Mouse (Mus musculus) midbrain, embryonic 12.5 days (tissue): ENCODE data around the gene Duox2. TPM values are rescaled to one million over a fixed set of nuclear protein-coding genes. Genes with fewer than 3 reads are reported as not detected.
"Not testable (repeated sequence)": the region's sequence is repeated elsewhere in the genome, so short reads cannot be mapped to it uniquely, and the experiment has no call there.

Experiments
- ATAC-seq: fragments of 200-750 bp; cut with Nextera tagmentation; 2 replicates; pipeline ENCODE4 v1.8.0; 2017; ENCODE audit warnings: low read depth, moderate TSS enrichment, moderate library complexity; ENCODE audit not compliant: low FRiP score
- H3K27ac ChIP-seq: fragments of 300-500 bp; sonication (generic); replicated peaks from 2 replicates; pipeline ENCODE4 v1.5.1; 2016; ENCODE audit warnings: mild to moderate bottlenecking
- H3K27me3 ChIP-seq: fragments of 300-500 bp; sonication (generic); 2 replicates; pipeline ENCODE4 v1.6.1; 2016; ENCODE audit warnings: mild to moderate bottlenecking
- H3K36me3 ChIP-seq: fragments of 300-500 bp; sonication (generic); 2 replicates; pipeline ENCODE4 v1.6.1; 2016
- H3K4me1 ChIP-seq: fragments of 300-500 bp; sonication (generic); 2 replicates; pipeline ENCODE4 v1.6.1; 2016
- H3K4me2 ChIP-seq: fragments of 300-500 bp; sonication (generic); replicated peaks from 2 replicates; pipeline ENCODE4 v1.6.1; 2016; ENCODE audit warnings: mild to moderate bottlenecking, moderate library complexity
- H3K4me3 ChIP-seq: fragments of 300-500 bp; sonication (generic); 2 replicates; pipeline ENCODE4 v1.5.1; 2016; ENCODE audit warnings: mild to moderate bottlenecking
- H3K9ac ChIP-seq: fragments of 300-500 bp; sonication (generic); replicated peaks from 2 replicates; pipeline ENCODE4 v1.6.1; 2016; ENCODE audit warnings: mild to moderate bottlenecking, moderate library complexity
- H3K9me3 ChIP-seq: fragments of 300-500 bp; sonication (generic); 2 replicates; pipeline ENCODE4 v1.6.1; 2016; ENCODE audit warnings: mild to moderate bottlenecking
- WGBS: fragments of 180-500 bp; shearing (Covaris S2); methylation state at CpG from one replicate; pipeline ENCODE4 v1.1.7; 2016; 5-methylcytosine and 5-hydroxymethylcytosine counted together
- polyA plus RNA-seq: library from polyadenylated mRNA; unstranded; fragments of >200 nt; fragmentation: Nextera tagmentation; extraction: Ambion mirVana; gene quantifications from 2 replicates; pipeline ENCODE4 v1.2.1, GENCODE M21; 2016

Duox2 gene
- polyA plus RNA-seq: not detected in 2 replicates

DNA sequence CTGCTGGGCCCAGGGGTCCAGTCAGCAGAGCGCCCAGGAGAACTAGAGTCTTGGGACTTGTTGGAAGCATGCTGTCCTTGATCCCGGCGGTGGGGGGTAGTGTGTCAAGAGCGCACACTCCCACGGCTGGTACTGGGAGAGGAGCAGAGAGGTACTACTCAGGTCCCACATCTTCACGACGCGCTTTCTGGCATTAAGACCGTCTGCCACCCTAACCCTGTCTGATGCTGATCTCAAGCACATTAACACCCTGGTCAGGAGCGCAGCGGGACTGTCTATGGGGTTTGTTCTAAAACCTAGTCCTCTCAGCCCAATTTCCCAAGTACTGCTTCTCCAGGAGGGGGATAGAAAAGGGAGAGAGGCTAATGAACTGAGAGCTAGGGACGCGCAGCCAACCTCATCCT, at the start of gene Duox2:
TSS of gene Duox2 (minus strand) at position 354 of the 404 bp plus-strand sequence.
- WGBS: under 1% methylated on average over 13 of the region's 13 CpGs
- H3K9me3 ChIP-seq: no peaks in the 10 kb centered on the region
- H3K4me3 ChIP-seq: peak within 1 kb of the TSS; percentile 28
- H3K4me1 ChIP-seq: peaks cover 41% of the 10 kb centered on the region
- H3K27ac ChIP-seq: no peak within 1 kb of the TSS
- peaks cover 100% of the 10 kb centered on the region for H3K27me3 ChIP-seq
- peak within 1 kb of the TSS; percentile 47 for H3K4me2 ChIP-seq
- H3K9ac ChIP-seq: no peak within 1 kb of the TSS
- no peak for ATAC-seq
- H3K36me3 ChIP-seq: no peaks in the 10 kb centered on the region

DNA sequence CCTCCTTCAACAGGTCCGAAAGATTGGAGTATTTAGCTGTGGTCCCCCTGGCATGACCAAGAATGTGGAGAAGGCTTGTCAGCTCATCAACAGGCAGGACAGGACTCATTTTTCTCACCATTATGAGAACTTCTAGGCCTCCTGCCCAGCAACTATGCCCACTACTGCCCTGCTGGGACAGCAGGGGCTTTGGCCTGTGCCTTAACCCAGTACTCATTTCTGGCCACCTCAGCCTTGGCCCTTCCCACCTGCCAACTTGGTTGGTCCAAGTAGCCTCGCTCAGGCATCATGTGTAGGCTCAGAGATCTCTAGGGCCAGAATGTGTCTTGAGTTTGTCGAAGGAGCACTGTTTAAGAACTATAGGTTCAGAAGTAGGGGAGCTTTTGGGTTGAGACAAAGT, 49.0 kb upstream of the Duox2 start:
- Histone ChIP-seq H3K4me3 (no peak overlapping the region), H3K27me3 (no peaks in the 10 kb centered on the region), H3K9ac (no peak overlapping the region), H3K27ac (no peak overlapping the region), H3K4me2 (no peak overlapping the region), H3K9me3 (no peaks in the 10 kb centered on the region), H3K36me3 (no peaks in the 10 kb centered on the region), H3K4me1 (peaks cover 33% of the 10 kb centered on the region)
- 93% methylated on average over 3 of the region's 3 CpGs for WGBS
- no peak for ATAC-seq

DNA sequence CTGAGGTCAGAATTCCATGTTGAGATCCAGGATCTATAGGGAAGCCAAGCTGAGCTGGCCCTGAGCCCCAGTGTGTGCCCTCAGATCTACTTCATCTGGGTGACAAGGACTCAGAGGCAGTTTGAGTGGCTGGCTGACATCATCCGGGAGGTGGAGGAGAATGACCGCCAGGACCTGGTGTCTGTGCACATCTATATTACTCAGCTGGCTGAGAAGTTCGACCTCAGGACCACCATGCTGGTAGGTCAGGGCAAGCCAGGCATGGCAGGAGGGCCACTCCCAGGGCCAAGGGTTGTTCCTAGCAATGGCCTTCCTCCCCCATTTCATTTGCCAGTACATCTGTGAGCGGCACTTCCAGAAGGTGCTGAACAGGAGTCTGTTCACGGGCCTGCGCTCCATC, 47.9 kb upstream of the Duox2 start:
- not testable (repeated sequence) for H3K36me3 ChIP-seq, H3K9me3 ChIP-seq, H3K4me2 ChIP-seq, ATAC-seq, H3K4me3 ChIP-seq, H3K27me3 ChIP-seq, H3K9ac ChIP-seq, H3K27ac ChIP-seq
- peaks cover 22% of the 10 kb centered on the region for H3K4me1 ChIP-seq
- 86% methylated on average over 6 of the region's 6 CpGs for WGBS

DNA sequence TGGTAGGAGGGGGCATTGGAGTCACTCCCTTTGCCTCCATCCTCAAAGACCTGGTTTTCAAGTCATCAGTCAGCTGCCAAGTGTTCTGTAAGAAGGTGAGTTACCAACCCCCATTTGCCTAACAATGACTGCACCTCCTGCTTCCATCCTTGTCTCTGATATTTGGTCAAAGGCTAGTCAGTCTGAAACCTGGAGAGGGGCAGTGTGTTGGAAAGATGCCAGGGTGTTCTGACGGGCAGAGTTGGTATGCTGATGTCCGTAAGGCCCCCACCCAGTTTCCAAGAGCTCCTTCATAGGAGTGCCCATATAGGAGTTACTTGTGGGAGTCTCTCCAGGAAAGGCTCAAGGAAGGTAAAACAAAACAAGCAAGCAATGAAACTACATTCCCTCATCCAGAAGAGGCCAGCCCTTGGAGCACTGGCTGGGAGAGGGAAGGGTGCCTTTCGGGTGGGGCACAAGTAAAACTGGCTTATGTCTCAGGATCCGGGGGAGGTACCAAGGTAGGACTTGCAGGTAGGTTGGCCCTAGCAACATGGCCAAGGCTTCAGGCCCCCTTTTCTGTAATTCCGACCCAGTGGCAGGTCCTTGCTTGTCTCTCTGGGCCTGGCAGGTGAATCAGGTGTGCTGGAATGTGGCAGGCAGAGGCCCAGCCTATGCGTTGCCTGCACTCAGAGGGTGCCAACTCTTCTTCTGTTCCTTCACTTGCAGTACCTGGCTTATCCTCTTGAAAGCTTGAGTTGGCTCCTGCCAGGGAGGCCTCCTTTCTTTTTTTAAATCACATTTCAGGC, 47.1 kb upstream of the Duox2 start:
- Histone ChIP-seq H3K9me3 (no peaks in the 10 kb centered on the region), H3K27me3 (no peaks in the 10 kb centered on the region), H3K36me3 (no peaks in the 10 kb centered on the region), H3K27ac (no peak overlapping the region), H3K9ac (no peak overlapping the region), H3K4me2 (no peak overlapping the region), H3K4me3 (no peak overlapping the region), H3K4me1 (peaks cover 19% of the 10 kb centered on the region)
- 78% methylated on average over 6 of the region's 6 CpGs for WGBS
- ATAC-seq: no peak

DNA sequence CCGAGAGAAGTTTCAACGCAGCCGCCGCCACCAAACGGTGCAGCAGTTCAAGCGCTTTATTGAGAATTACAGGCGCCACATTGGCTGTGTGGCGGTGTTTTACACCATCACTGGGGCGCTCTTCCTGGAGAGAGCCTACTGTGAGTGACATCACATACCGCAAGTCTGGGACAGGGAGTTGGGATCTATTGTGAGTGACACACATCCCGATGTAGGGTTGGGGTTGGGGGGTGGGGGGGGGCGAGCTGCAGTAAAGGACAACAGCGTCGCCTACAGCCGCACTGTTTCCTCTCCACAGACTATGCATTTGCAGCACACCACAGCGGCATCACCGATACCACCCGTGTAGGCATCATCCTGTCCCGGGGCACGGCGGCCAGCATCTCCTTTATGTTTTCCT, 39.0 kb upstream of the Duox2 start:
- no peaks in the 10 kb centered on the region for H3K9me3 ChIP-seq
- H3K9ac ChIP-seq: no peak overlapping the region
- H3K4me2 ChIP-seq: peak overlapping the region; percentile 38
- H3K27me3 ChIP-seq: peaks cover 20% of the 10 kb centered on the region
- H3K36me3 ChIP-seq: no peaks in the 10 kb centered on the region
- WGBS: 70% methylated on average over 21 of the region's 21 CpGs
- H3K4me1 ChIP-seq: no peaks in the 10 kb centered on the region
- H3K27ac ChIP-seq: no peak overlapping the region
- peak overlapping the region; percentile 14; the same call in 1 of the 2 replicates for H3K4me3 ChIP-seq
- ATAC-seq: peak; percentile 52; the same call in 1 of the 2 replicates

DNA sequence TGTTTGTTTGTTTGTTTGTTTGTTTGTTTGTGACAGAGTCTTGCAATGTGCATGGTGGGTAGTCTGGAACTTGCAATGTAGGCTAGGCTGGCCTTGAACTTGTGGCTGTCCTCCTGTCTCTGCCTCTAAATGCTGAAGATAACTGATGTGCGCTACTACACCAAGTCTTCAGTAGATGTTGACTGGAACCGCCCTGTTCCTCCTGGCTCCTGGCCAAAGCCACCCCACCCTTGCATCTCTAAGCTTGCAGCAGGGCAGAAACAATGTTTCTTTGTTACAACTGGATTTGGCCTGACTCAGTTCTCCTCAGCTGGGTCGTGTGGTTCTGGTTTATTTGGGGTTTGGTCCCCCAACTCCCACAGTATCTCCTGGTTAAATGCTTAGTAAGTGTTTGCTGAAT, 35.9 kb upstream of the Duox2 start:
- no peak overlapping the region for H3K4me2 ChIP-seq
- no peaks in the 10 kb centered on the region for H3K4me1 ChIP-seq
- H3K9ac ChIP-seq: no peak overlapping the region
- no peaks in the 10 kb centered on the region for H3K9me3 ChIP-seq
- no peak overlapping the region for H3K27ac ChIP-seq
- no peak for ATAC-seq
- peaks cover 20% of the 10 kb centered on the region for H3K27me3 ChIP-seq
- no peaks in the 10 kb centered on the region for H3K36me3 ChIP-seq
- WGBS: 72% methylated on average over 3 of the region's 3 CpGs
- H3K4me3 ChIP-seq: no peak overlapping the region

DNA sequence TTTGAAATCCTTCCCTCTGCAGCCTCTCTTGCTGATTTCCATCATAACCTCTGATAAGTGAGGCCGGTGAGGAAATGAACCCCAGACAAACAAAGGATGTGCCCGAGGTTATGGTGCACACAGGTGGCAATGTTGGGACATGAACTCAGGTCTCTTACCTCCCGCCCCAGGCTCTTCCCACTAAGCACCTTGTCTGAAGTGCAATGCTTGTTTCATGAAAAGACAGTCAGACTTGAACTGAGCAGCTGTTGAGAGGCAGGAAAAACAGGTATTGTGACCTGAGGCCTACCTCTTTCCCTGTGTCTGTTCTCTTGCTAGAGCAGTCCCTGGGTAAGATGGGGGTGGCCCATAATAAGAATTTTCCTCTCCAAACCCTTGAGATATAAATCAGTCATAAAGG, 34.0 kb upstream of the Duox2 start:
- no peaks in the 10 kb centered on the region for H3K4me1 ChIP-seq
- H3K9me3 ChIP-seq: no peaks in the 10 kb centered on the region
- no peak overlapping the region for H3K27ac ChIP-seq
- H3K4me2 ChIP-seq: no peak overlapping the region
- H3K9ac ChIP-seq: no peak overlapping the region
- H3K36me3 ChIP-seq: no peaks in the 10 kb centered on the region
- ATAC-seq: no peak
- H3K4me3 ChIP-seq: no peak overlapping the region
- H3K27me3 ChIP-seq: peaks cover 13% of the 10 kb centered on the region; the same call in 1 of the 2 replicates
- WGBS: 87% methylated on average over 3 of the region's 3 CpGs

DNA sequence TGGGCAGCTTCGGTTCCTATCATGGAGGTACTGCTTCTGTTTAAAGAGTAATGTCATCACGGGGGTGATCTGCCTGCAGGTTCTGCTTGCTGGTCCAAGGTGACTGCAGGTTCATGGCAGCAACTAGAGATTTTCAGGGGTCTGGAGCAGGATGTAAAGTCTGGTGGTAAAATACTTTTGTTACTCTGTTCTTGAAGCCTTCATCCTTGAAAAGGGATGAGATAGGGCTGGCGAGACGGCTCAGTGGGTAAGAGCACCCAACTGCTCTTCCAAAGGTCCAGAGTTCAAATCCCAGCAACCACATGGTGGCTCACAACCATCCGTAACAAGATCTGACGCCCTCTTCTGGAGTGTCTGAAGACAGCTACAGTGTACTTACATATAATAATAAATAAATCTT, 32.1 kb upstream of the Duox2 start:
- 84% methylated on average over 6 of the region's 6 CpGs for WGBS
- not testable (repeated sequence) for H3K27me3 ChIP-seq, H3K4me1 ChIP-seq, H3K36me3 ChIP-seq, H3K9me3 ChIP-seq, H3K9ac ChIP-seq, ATAC-seq, H3K27ac ChIP-seq, H3K4me2 ChIP-seq, H3K4me3 ChIP-seq

DNA sequence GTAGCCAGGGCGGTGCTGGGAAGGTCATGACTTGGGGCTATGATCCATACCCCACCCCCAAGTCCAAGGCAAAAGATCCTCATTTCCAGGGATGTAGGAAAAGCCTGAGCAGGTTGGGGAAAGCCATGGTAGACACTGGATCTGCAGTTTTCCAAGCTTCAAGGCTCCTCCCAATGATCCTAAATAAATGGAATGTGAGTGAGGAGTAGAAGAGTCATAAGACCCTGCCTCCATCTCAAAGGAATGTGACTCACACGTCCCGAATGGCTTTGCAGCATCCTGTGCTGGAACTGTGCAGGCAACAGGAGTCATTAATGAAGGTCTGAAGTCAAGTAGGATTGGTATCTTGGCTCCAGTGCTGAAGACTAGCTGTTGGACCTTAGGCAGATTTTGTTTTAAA, 29.7 kb upstream of the Duox2 start:
- Histone ChIP-seq H3K9ac (no peak overlapping the region), H3K4me1 (no peaks in the 10 kb centered on the region), H3K4me2 (no peak overlapping the region), H3K27me3 (no peaks in the 10 kb centered on the region), H3K27ac (no peak overlapping the region), H3K9me3 (no peaks in the 10 kb centered on the region), H3K4me3 (no peak overlapping the region), H3K36me3 (no peaks in the 10 kb centered on the region)
- no peak for ATAC-seq
- WGBS: 72% methylated on average over 3 of the region's 3 CpGs

DNA sequence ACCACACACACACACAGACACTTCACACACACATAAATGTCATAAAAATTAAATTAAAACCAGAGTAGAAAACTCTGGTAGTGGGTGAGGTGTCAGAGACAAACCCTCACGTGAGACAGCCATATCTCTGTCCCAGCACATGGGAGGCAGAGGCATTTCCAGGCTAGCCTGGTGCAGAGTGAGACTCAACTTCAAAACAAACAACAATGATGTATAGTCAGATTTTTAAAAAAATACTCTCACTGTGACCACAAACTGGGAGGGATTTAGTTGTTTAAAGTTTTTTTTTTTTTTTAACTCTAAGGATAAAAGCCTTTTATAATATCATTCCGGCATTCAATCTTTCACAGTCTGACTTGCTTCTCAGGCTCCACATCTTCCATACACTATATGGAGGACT, 27.1 kb upstream of the Duox2 start:
- Histone ChIP-seq H3K36me3 (no peaks in the 10 kb centered on the region), H3K9me3 (no peaks in the 10 kb centered on the region), H3K27me3 (no peaks in the 10 kb centered on the region), H3K9ac (no peak overlapping the region), H3K4me2 (no peak overlapping the region), H3K4me1 (no peaks in the 10 kb centered on the region), H3K4me3 (no peak overlapping the region), H3K27ac (no peak overlapping the region)
- ATAC-seq: no peak
- 78% methylated on average over 2 of the region's 2 CpGs for WGBS

DNA sequence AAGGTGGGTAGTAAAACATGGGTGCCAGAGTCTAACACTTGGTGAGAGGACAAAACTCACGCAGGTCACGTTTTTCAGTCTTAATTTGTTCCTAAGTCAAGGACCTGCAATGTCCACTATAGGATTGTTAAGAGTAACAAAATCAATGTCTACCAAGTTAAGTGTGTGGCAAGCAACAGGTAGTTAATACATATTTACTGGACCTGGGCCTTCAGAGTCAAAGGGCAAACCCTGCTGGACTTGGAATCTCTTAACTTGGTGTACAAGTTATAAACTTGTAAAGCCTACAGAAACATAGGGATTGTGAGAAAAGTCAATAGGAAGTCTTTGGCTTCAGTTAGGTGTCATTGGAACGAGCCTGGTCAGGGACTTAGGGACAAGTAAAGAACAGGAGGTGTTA, 26.3 kb upstream of the Duox2 start:
- 84% methylated on average over 3 of the region's 3 CpGs for WGBS
- Histone ChIP-seq H3K9me3 (no peaks in the 10 kb centered on the region), H3K36me3 (no peaks in the 10 kb centered on the region), H3K4me3 (no peak overlapping the region), H3K4me2 (no peak overlapping the region), H3K4me1 (no peaks in the 10 kb centered on the region), H3K9ac (no peak overlapping the region), H3K27ac (no peak overlapping the region), H3K27me3 (no peaks in the 10 kb centered on the region)
- no peak for ATAC-seq

DNA sequence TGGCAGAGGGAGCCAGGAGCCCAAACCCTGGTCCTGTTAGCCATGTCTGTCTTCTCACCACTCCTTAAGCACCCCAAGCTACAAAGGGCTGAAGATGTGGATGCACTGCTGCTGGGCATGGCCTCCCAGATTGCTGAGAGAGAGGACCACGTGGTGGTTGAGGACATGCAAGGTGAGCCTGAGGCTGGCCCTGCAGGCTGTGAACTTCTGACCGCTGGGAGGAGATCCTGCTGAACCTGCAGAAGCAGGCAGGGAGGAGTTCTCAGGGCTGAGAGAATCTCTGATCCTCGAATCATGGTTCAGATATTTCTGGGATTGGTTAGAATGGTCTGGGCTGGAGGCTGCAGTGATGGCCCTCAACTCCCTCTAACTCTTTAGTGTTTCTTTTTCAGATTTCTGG, 25.7 kb upstream of the Duox2 start:
- Histone ChIP-seq H3K36me3 (no peaks in the 10 kb centered on the region), H3K4me1 (no peaks in the 10 kb centered on the region), H3K4me2 (no peak overlapping the region), H3K9ac (no peak overlapping the region), H3K27ac (no peak overlapping the region), H3K9me3 (no peaks in the 10 kb centered on the region), H3K27me3 (no peaks in the 10 kb centered on the region), H3K4me3 (no peak overlapping the region)
- no peak for ATAC-seq
- WGBS: 76% methylated on average over 3 of the region's 3 CpGs

DNA sequence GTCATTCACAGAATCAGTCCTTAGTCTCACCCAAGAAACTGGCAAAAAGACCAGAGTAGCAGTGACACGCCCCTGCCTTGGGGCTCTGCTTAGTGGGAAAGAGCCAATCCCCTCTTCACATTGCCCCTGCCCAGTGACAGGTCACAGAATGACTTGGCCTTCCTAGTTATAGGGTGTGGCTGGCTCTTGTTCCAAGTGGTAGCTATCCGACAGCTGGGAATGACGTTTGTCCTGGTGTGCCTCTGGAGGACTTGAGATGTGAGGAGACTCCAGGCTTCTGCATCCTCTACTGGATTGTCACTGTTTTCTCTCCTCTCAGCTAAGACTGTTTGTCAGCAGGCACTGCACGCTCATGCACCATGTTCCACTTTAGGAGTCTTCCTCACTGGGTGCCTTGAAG, 19.1 kb upstream of the Duox2 start:
- Histone ChIP-seq H3K4me3 (no peak overlapping the region), H3K4me1 (peaks cover 9% of the 10 kb centered on the region), H3K9ac (no peak overlapping the region), H3K4me2 (no peak overlapping the region), H3K27me3 (peaks cover 41% of the 10 kb centered on the region), H3K36me3 (no peaks in the 10 kb centered on the region), H3K9me3 (no peaks in the 10 kb centered on the region), H3K27ac (no peak overlapping the region)
- WGBS: 73% methylated on average over 4 of the region's 4 CpGs
- no peak for ATAC-seq
